Mouse (Mus musculus) olfactory bulb, adult 2 months (tissue): ENCODE results near the gene Mchr1. TPM values are rescaled to one million over a fixed set of nuclear protein-coding genes. Genes with fewer than 3 reads are reported as not detected.

Source experiments
- H3K27ac ChIP-seq: fragments of 200-500 bp; 2 replicates; pipeline ENCODE4 v1.5.1; 2012; ENCODE audit warnings: low read depth, low read length; ENCODE audit not compliant: insufficient read depth
- H3K4me1 ChIP-seq: fragments of 200-500 bp; 2 replicates; pipeline ENCODE4 v1.6.1; 2012; ENCODE audit warnings: low read length; ENCODE audit not compliant: control insufficient read depth, insufficient read depth
- H3K4me3 ChIP-seq: fragments of 200-500 bp; 2 replicates; pipeline ENCODE4 v1.5.1; 2012; ENCODE audit warnings: mild to moderate bottlenecking, low read depth, low read length, moderate library complexity; ENCODE audit not compliant: insufficient read depth
- CTCF ChIP-seq: fragments of 200-500 bp; IDR thresholded peaks from 2 replicates; pipeline ENCODE4 v1.5.1; 2012; ENCODE audit warnings: low read depth, mild to moderate bottlenecking, low read length, moderate library complexity; ENCODE audit not compliant: insufficient read depth
- POLR2A ChIP-seq: fragments of 200-500 bp; IDR thresholded peaks from 2 replicates; pipeline ENCODE4 v1.6.1; 2012; ENCODE audit warnings: mild to moderate bottlenecking, low read depth, low read length, moderate library complexity; ENCODE audit not compliant: insufficient read depth
- WGBS: fragments of 180-500 bp; shearing (Covaris S2); methylation state at CpG from one replicate; pipeline ENCODE4 v1.1.7; 2018; 5-methylcytosine and 5-hydroxymethylcytosine counted together
- polyA plus RNA-seq: library from polyadenylated mRNA; stranded (reverse); fragments of >200 nt; gene quantifications from 2 replicates; pipeline ENCODE4 v1.2.4, GENCODE M21; 2012; ENCODE audit warnings: low replicate concordance; ENCODE audit not compliant: missing spikeins, insufficient read depth, insufficient read length

The Mchr1 gene
- polyA plus RNA-seq, 1 experiment: not detected

GRCm38 (mm10) chr15:81239261-81239660 lies 4.0 kb downstream of the Mchr1 start:
- no peak overlapping the region for H3K4me3 ChIP-seq
- TF ChIP-seq POLR2A (no peak), CTCF (no peak; the same call in 1 of the 2 replicates)
- WGBS: 21% methylated on average over 7 of the region's 7 CpGs
- H3K27ac ChIP-seq: no peak overlapping the region; the same call in 1 of the 2 replicates
- peaks cover 40% of the 10 kb centered on the region for H3K4me1 ChIP-seq

- Histone ChIP-seq H3K27ac (no peak overlapping the region), H3K4me3 (no peak overlapping the region), H3K4me1 (peaks cover 40% of the 10 kb centered on the region)
- 34% methylated on average over 13 of the region's 13 CpGs for WGBS
- no peak for TF ChIP-seq CTCF
- TF ChIP-seq POLR2A: no peak
Observed at GRCm38 (mm10) chr15:81239794-81240343, 4.6 kb downstream of the Mchr1 start.

GRCm38 (mm10) chr15:81246890-81247289 lies 11.6 kb downstream of the Mchr1 start:
- no peak overlapping the region for H3K27ac ChIP-seq
- no peaks in the 10 kb centered on the region for H3K4me1 ChIP-seq
- TF ChIP-seq POLR2A (no peak), CTCF (no peak)
- WGBS: 93% methylated on average over 3 of the region's 3 CpGs
- H3K4me3 ChIP-seq: no peak overlapping the region

GRCm38 (mm10) chr15:81247583-81248340 lies 12.5 kb downstream of the Mchr1 start:
- TF ChIP-seq CTCF: no peak
- no peak for TF ChIP-seq POLR2A

GRCm38 (mm10) chr15:81248341-81248679 lies 13.0 kb downstream of the Mchr1 start:
- Histone ChIP-seq H3K4me3 (no peak overlapping the region), H3K27ac (no peak overlapping the region), H3K4me1 (no peaks in the 10 kb centered on the region)
- WGBS: 84% methylated on average over 4 of the region's 4 CpGs
- no peak for TF ChIP-seq CTCF
- TF ChIP-seq POLR2A: no peak

More at GRCm38 (mm10) chr15:81247583-81248340, 12.5 kb downstream of the Mchr1 start:
- no peak overlapping the region for H3K27ac ChIP-seq
- no peak overlapping the region for H3K4me3 ChIP-seq
- 43% methylated on average over 13 of the region's 13 CpGs for WGBS
- H3K4me1 ChIP-seq: no peaks in the 10 kb centered on the region

GRCm38 (mm10) chr15:81248951-81249579 lies 13.8 kb downstream of the Mchr1 start:
- H3K27ac ChIP-seq: no peak overlapping the region
- H3K4me3 ChIP-seq: no peak overlapping the region
- TF ChIP-seq CTCF (no peak), POLR2A (no peak)
- WGBS: 89% methylated on average over 4 of the region's 4 CpGs
- H3K4me1 ChIP-seq: no peaks in the 10 kb centered on the region

- TF ChIP-seq POLR2A (no peak), CTCF (no peak)
- Histone ChIP-seq H3K4me1 (peaks cover 7% of the 10 kb centered on the region; the same call in 1 of the 2 replicates), H3K27ac (no peak overlapping the region), H3K4me3 (no peak overlapping the region)
- 72% methylated on average over 4 of the region's 4 CpGs for WGBS
Observed at GRCm38 (mm10) chr15:81252626-81253174, 17.4 kb downstream of the Mchr1 start.

- Histone ChIP-seq H3K27ac (no peak overlapping the region), H3K4me1 (peaks cover 13% of the 10 kb centered on the region), H3K4me3 (no peak overlapping the region)
- WGBS: 84% methylated on average over 2 of the region's 2 CpGs
- TF ChIP-seq POLR2A (no peak), CTCF (no peak)
Observed at GRCm38 (mm10) chr15:81253585-81253984, 18.3 kb downstream of the Mchr1 start.

- Histone ChIP-seq H3K27ac (no peak overlapping the region), H3K4me1 (peaks cover 13% of the 10 kb centered on the region), H3K4me3 (no peak overlapping the region)
- no peak for TF ChIP-seq POLR2A
- no peak for TF ChIP-seq CTCF
- WGBS: 73% methylated on average over 8 of the region's 8 CpGs
Observed at GRCm38 (mm10) chr15:81254113-81254640, 18.9 kb downstream of the Mchr1 start.
